Mouse (Mus musculus): Measurements from ENCODE around the gene Scaf4. TPM values are rescaled to one million over a fixed set of nuclear protein-coding genes. Genes with fewer than 3 reads are reported as not detected.

Gene Scaf4
- polyA plus RNA-seq, 1 experiment = 82.0 TPM

DNA sequence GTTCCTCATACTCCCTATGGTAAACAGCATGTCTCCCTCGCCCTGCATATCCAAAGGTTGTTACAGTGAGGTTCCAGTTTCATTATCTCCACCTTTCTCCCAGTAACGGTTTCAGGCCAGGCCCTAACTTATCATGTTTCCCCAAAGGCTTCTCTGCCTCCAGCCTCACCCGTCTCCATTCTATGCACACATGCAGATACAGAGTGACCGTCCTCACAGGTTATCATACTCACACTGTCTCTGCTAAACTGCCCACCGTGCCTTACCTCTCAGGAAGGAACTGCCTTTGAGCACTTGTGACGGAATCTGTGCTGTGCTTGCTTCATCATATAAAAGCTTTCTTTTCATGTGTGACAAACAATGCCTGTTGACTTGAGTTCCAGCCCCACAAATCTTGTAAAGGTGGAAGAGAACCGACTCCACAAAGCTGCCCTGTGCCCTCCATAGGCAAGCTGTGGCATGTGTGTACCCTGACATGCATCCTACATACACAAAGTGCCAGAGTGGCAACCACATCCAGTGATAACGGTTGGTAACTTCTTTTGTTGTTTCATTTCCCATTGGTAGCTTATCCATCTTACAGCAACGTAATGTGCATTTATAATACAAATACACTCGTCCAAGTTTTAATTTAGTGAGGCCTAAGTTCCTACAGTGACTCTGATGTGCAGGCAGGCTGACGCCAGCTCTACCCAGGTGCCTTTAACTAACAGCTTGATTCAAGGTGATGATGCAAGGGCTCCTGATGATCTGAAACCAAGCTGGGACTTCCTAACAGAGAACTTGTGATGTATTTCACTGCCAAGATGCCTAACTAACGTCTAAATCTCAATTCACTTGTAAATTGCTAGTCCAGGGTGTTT, 70.6 kb downstream of the Scaf4 start:
- TF ChIP-seq FLI1 (IDR thresholded peaks at IDR 0.05; ENCODE audit: low read length) (no peak), GATA1 (IDR thresholded peaks at IDR 0.05; ENCODE audit: borderline replicate concordance, low read length) (no peak)
- H3K4me1 ChIP-seq = peaks cover 63% of the 10 kb centered on the region
- H3K4me3 ChIP-seq (replicated peaks) = peak overlapping the region; percentile 65

DNA sequence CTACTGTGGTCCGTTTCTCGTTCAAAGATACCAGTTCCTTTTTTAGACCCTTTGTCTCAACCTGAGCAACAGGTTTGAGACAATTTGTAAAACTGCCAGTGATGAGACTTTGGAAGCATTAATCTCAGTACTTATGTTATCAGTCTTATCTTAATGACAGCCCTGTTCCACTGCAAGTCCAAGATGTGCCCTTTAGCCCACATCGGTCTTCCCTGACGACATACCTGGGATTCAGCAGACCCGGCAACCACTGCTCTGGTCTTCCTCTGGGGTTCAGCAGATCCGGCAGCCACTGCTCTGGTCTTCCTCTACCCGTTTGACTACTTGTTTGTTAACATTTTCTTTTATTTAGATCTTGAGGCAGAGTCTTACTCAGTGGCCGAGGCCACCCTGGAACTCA, 72.5 kb downstream of the Scaf4 start:
- Histone ChIP-seq H3K9me3 (no peaks in the 10 kb centered on the region), H3K4me1 (peaks cover 59% of the 10 kb centered on the region), H3K27me3 (replicated peaks) (no peaks in the 10 kb centered on the region), H3K36me3 (replicated peaks; ENCODE audit: low read length) (no peaks in the 10 kb centered on the region), H3K4me3 (replicated peaks) (no peak overlapping the region)
- TF ChIP-seq FLI1 (IDR thresholded peaks at IDR 0.05; ENCODE audit: low read length) = no peak
- no peak for TF ChIP-seq GATA1 (IDR thresholded peaks at IDR 0.05; ENCODE audit: borderline replicate concordance, low read length)

More for the DNA sequence above, 70.6 kb downstream of the Scaf4 start:
- Histone ChIP-seq H3K9me3 (no peaks in the 10 kb centered on the region), H3K36me3 (replicated peaks; ENCODE audit: low read length) (no peaks in the 10 kb centered on the region), H3K27me3 (replicated peaks) (no peaks in the 10 kb centered on the region)

- no peaks in the 10 kb centered on the region for H3K9me3 ChIP-seq
- H3K36me3 ChIP-seq (replicated peaks; ENCODE audit: low read length) = no peaks in the 10 kb centered on the region
- H3K27me3 ChIP-seq (replicated peaks) = no peaks in the 10 kb centered on the region
- TF ChIP-seq FLI1 (IDR thresholded peaks at IDR 0.05; ENCODE audit: low read length) (no peak), GATA1 (IDR thresholded peaks at IDR 0.05; ENCODE audit: borderline replicate concordance, low read length) (no peak)
- peaks cover 56% of the 10 kb centered on the region for H3K4me1 ChIP-seq
- no peak overlapping the region for H3K4me3 ChIP-seq (replicated peaks)
These were observed 73.6 kb downstream of the Scaf4 start for GRCm38 (mm10) chr16:90210717-90211116.

GRCm38 (mm10) chr16:90208996-90209395, 75.3 kb downstream of the Scaf4 start:
- Histone ChIP-seq H3K27me3 (replicated peaks) (no peaks in the 10 kb centered on the region), H3K4me1 (peaks cover 59% of the 10 kb centered on the region), H3K36me3 (replicated peaks; ENCODE audit: low read length) (no peaks in the 10 kb centered on the region), H3K4me3 (replicated peaks) (no peak overlapping the region), H3K9me3 (no peaks in the 10 kb centered on the region)
- TF ChIP-seq FLI1 (IDR thresholded peaks at IDR 0.05; ENCODE audit: low read length) (no peak), GATA1 (IDR thresholded peaks at IDR 0.05; ENCODE audit: borderline replicate concordance, low read length) (no peak)

DNA sequence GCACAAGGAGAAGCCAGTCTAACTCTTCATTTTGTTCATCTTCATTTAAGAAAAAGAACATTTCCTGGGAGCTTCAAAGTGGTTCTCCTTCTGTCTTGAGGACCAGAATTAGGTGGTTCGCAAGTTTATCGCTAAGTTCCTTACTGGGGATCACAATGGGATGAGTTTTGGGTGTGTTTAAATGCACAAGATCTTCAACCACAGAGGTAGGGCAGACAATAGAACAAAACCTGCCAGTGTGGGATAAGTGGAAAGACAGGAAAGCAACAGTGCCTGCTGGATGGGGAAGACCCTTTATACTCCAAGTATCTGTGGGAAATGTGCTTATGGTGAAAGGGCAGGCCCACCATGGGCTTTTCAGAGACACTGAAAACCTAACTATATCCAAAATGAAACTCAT, 79.4 kb downstream of the Scaf4 start:
- no peak for TF ChIP-seq FLI1 (IDR thresholded peaks at IDR 0.05; ENCODE audit: low read length)
- TF ChIP-seq GATA1 (IDR thresholded peaks at IDR 0.05; ENCODE audit: borderline replicate concordance, low read length) = no peak
- peaks cover 76% of the 10 kb centered on the region for H3K4me1 ChIP-seq
- no peaks in the 10 kb centered on the region for H3K36me3 ChIP-seq (replicated peaks; ENCODE audit: low read length)
- no peak overlapping the region for H3K4me3 ChIP-seq (replicated peaks)
- no peaks in the 10 kb centered on the region for H3K9me3 ChIP-seq
- H3K27me3 ChIP-seq (replicated peaks) = no peaks in the 10 kb centered on the region

GRCm38 (mm10) chr16:90203226-90203962, 80.9 kb downstream of the Scaf4 start:
- no peaks in the 10 kb centered on the region for H3K27me3 ChIP-seq (replicated peaks)
- H3K9me3 ChIP-seq = no peaks in the 10 kb centered on the region
- peaks cover 82% of the 10 kb centered on the region for H3K4me1 ChIP-seq
- no peak overlapping the region for H3K4me3 ChIP-seq (replicated peaks)
- no peaks in the 10 kb centered on the region for H3K36me3 ChIP-seq (replicated peaks; ENCODE audit: low read length)
- TF ChIP-seq FLI1 (IDR thresholded peaks at IDR 0.05; ENCODE audit: low read length) (no peak), GATA1 (IDR thresholded peaks at IDR 0.05; ENCODE audit: borderline replicate concordance, low read length) (no peak)

DNA sequence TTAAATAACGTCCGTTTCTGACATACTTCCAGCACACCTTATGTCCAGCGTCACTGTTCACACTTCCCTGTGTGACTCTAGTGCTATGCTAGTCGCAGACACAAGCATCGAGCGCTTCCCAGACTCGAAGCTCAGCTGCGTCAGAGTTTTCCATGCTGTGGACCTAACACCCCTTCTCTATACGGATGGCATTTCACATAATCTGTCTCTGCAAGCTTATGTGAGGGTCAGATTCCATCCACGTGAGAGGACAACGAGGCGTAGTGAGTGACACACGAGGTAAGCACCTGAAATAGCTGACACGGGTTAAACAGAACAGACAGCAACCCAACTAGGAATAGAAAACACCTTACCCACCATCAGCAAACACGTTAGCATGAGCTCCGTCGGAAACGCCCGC, 82.2 kb downstream of the Scaf4 start:
- H3K36me3 ChIP-seq (replicated peaks; ENCODE audit: low read length) = no peaks in the 10 kb centered on the region
- TF ChIP-seq GATA1 (IDR thresholded peaks at IDR 0.05; ENCODE audit: borderline replicate concordance, low read length) = no peak
- TF ChIP-seq FLI1 (IDR thresholded peaks at IDR 0.05; ENCODE audit: low read length) = no peak
- H3K9me3 ChIP-seq = no peaks in the 10 kb centered on the region
- H3K4me3 ChIP-seq (replicated peaks) = peak overlapping the region; percentile 28
- peaks cover 87% of the 10 kb centered on the region for H3K4me1 ChIP-seq
- H3K27me3 ChIP-seq (replicated peaks) = no peaks in the 10 kb centered on the region

DNA sequence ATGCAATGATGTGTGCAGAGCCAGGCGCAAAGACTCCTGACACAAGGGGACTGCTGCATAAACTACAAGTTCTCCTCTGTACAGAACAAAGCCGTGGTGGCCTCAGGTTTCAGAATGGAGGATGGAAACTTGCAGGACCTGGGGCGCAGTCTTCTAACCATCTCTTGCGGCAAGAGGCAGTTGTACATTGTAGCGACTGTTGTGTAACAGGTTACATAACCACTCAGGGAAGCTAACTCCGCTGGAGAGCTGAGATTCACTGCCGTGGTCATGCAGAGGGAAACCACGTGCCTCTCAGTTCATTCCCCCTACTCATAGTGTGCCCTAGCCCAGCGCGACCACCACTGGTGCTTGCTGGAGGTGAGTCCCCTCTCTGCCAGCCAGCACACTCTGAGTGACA, 85.1 kb downstream of the Scaf4 start:
- TF ChIP-seq FLI1 (IDR thresholded peaks at IDR 0.05; ENCODE audit: low read length) = no peak
- no peak for TF ChIP-seq GATA1 (IDR thresholded peaks at IDR 0.05; ENCODE audit: borderline replicate concordance, low read length)
- peak overlapping the region; percentile 80 for H3K4me3 ChIP-seq (replicated peaks)

GRCm38 (mm10) chr16:90198626-90199025, 85.7 kb downstream of the Scaf4 start:
- no peak for TF ChIP-seq GATA1 (IDR thresholded peaks at IDR 0.05; ENCODE audit: borderline replicate concordance, low read length)
- H3K4me3 ChIP-seq (replicated peaks) = peak overlapping the region; percentile 80
- no peaks in the 10 kb centered on the region for H3K27me3 ChIP-seq (replicated peaks)
- H3K4me1 ChIP-seq = peaks cover 92% of the 10 kb centered on the region
- no peaks in the 10 kb centered on the region for H3K36me3 ChIP-seq (replicated peaks; ENCODE audit: low read length)
- no peaks in the 10 kb centered on the region for H3K9me3 ChIP-seq

More for the DNA sequence above, 85.1 kb downstream of the Scaf4 start:
- H3K36me3 ChIP-seq (replicated peaks; ENCODE audit: low read length) = no peaks in the 10 kb centered on the region
- H3K9me3 ChIP-seq = no peaks in the 10 kb centered on the region
- H3K4me1 ChIP-seq = peaks cover 93% of the 10 kb centered on the region
- H3K27me3 ChIP-seq (replicated peaks) = no peaks in the 10 kb centered on the region

Measured in megakaryocyte, embryonic 14.5 days (primary cell).